In genomic region chr7:68357407-68357806, GRCm38 (mm10) we compare ENCODE assay signal across 9 mouse cellular contexts.
DNase-seq lines count a peak whose midpoint lies in the region; ATAC-seq lines count a peak whose summit lies in the region.
"Had no signal": no experiment of that assay in that cellular context is flagged by ENCODE, and none has a peak within 500 bp of the region (broad histone marks: within the 10 kb centered on the region; RNA-seq: fewer than 3 reads in every experiment).

No protein-coding gene starts in this region.

- H3K4me3 ChIP-seq in limb, embryonic 11.5 days (ENCODE audit: low read depth, low read length), result no peak overlapping the region
- H3K4me3 ChIP-seq: lung, embryonic 15.5 days had no signal

- peak; percentile 39 to 80 for DNase-seq in adrenal gland, adult (ENCODE audit: inconsistent age in 2 of 2, low spot score in 1 of 2)
- no peak for DNase-seq in adrenal gland, adult 8-10 months
- peak; percentile 42 to 63 for DNase-seq in CD8-positive naive resting alpha-beta T cell, adult 2 months (ENCODE audit: low read depth in 2 of 2, low spot score in 2 of 2)
- peak; percentile 24 for DNase-seq in c-Kit-positive CD71-positive TER-119-negative erythroid progenitor cells, embryonic 14.5 days (ENCODE audit: low read depth)
- peak; percentile 69 for DNase-seq in kidney, adult 9 months
- peak; percentile 82 for DNase-seq in limb, embryonic 11.5 days (ENCODE audit: low spot score)
- DNase-seq in right cerebral cortex, adult 2 months (ENCODE audit: low spot score in 2 of 2), result peak; percentile 74 to 78

- H3K4me2 ChIP-seq in limb, embryonic 11.5 days (ENCODE audit: low read depth, severe bottlenecking), result no peak overlapping the region
- H3K4me2 ChIP-seq: lung, embryonic 15.5 days had no signal

- H3K9ac ChIP-seq in limb, embryonic 11.5 days (ENCODE audit: low read length), result no peak overlapping the region
- H3K9ac ChIP-seq: lung, embryonic 15.5 days had no signal

- no peaks in the 10 kb centered on the region for H3K36me3 ChIP-seq in limb, embryonic 11.5 days (ENCODE audit: control insufficient read depth, insufficient read depth, low read length)
- H3K36me3 ChIP-seq: lung, embryonic 15.5 days had no signal

- H3K27ac ChIP-seq in limb, embryonic 11.5 days (replicated peaks; ENCODE audit: low read depth, low read length), result no peak overlapping the region; the same call in 1 of the 2 replicates
- H3K27ac ChIP-seq: lung, embryonic 15.5 days had no signal

- 0 out of 2 replicates have a peak, but pooled peaks have one; percentile 42 for ATAC-seq in erythroid progenitor cell, adult 5-6 weeks (replicated peaks; ENCODE audit: low FRiP score, poor library complexity, severe bottlenecking)
- no peak for ATAC-seq in limb, embryonic 11.5 days (ENCODE audit: insufficient number of reproducible peaks, low FRiP score, low TSS enrichment, low read depth)

- H3K9me3 ChIP-seq in limb, embryonic 11.5 days (ENCODE audit: control insufficient read depth, low read length), result no peaks in the 10 kb centered on the region
- H3K9me3 ChIP-seq: lung, embryonic 15.5 days had no signal

- 15% methylated on average over 7 of the region's 7 CpGs for WGBS in limb, embryonic 11.5 days

- no peaks in the 10 kb centered on the region for H3K27me3 ChIP-seq in limb, embryonic 11.5 days (ENCODE audit: control insufficient read depth, insufficient read depth, low read length)

- H3K4me1 ChIP-seq in limb, embryonic 11.5 days (ENCODE audit: control insufficient read depth, insufficient read depth, low read length), result peaks cover 18% of the 10 kb centered on the region
- H3K4me1 ChIP-seq: lung, embryonic 15.5 days had no signal
